Mouse (Mus musculus): ENCODE data around the gene Gm12845. TPM values are rescaled to one million over a fixed set of nuclear protein-coding genes. Genes with fewer than 3 reads are reported as not detected.
"Not testable (repeated sequence)": the region's sequence is repeated elsewhere in the genome, so short reads cannot be mapped to it uniquely, and the experiment has no call there.

Gene Gm12845
- polyA plus RNA-seq, 1 experiment from 2014 or later = not detected

DNA sequence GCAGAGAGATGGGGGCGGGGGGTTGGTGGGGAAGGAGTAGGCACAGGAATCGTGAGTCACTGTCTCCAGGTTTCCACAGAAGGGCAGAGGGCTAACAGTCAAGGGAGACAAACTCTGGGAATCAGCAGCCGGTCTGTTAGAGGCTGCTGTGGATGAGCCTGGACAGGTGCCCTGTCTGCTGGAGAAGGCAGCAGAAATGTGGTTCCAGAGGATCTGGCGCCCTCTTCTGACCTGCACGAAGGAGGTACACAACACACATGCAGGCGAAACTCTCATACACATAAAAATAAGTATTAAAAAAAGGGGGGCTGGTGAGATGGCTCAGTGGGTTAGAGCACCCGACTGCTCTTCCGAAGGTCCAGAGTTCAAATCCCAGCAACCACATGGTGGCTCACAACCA is 13.3 kb downstream of the Gm12845 start:
- WGBS = 43% methylated on average over 8 of the region's 8 CpGs
- no peak overlapping the region for H3K9ac ChIP-seq (ENCODE audit: low read depth, low read length)
- no peaks in the 10 kb centered on the region for H3K4me1 ChIP-seq (replicated peaks; ENCODE audit: control insufficient read depth, insufficient read depth, low read length)
- ATAC-seq = no peak
- no peaks in the 10 kb centered on the region for H3K9me3 ChIP-seq (ENCODE audit: control insufficient read depth)
- no peaks in the 10 kb centered on the region for H3K36me3 ChIP-seq (ENCODE audit: control insufficient read depth, insufficient read depth)
- H3K4me3 ChIP-seq (ENCODE audit: low read depth, low read length) = no peak overlapping the region
- no peak overlapping the region for H3K27ac ChIP-seq (ENCODE audit: low read depth, low read length)
- no peak overlapping the region for H3K4me2 ChIP-seq (replicated peaks; ENCODE audit: low read depth)
- TF ChIP-seq CTCF (IDR thresholded peaks at IDR 0.05; ENCODE audit: low read depth) = peak; percentile 73
- no peaks in the 10 kb centered on the region for H3K27me3 ChIP-seq (replicated peaks; ENCODE audit: control insufficient read depth, insufficient read depth, low read length)

DNA sequence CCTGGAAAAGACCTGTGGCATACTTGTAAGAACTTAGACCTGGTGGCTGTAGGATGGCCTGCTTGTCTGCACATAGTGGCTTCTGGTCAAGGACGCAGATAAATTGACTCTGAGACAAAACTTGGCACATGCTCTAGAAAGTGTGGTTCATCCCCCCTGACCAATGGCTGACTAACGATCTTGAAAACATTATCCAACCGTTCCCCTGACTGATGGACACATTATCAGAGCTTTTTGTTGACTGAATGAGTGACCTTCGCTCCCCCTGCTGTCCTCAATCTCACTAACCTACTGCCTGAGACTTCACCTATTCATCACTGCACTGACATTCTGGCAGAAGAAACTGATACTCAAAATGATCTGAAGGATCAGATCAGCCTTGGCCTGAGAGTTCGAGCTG is 28.3 kb downstream of the Gm12845 start:
- not testable (repeated sequence) for ATAC-seq; H3K9me3 ChIP-seq (ENCODE audit: control insufficient read depth); H3K4me2 ChIP-seq (replicated peaks; ENCODE audit: low read depth); H3K4me1 ChIP-seq (replicated peaks; ENCODE audit: control insufficient read depth, insufficient read depth, low read length); H3K4me3 ChIP-seq (ENCODE audit: low read depth, low read length); H3K9ac ChIP-seq (ENCODE audit: low read depth, low read length); H3K36me3 ChIP-seq (ENCODE audit: control insufficient read depth, insufficient read depth); H3K27me3 ChIP-seq (replicated peaks; ENCODE audit: control insufficient read depth, insufficient read depth, low read length); H3K27ac ChIP-seq (ENCODE audit: low read depth, low read length)
- 40% methylated on average over 5 of the region's 5 CpGs for WGBS

DNA sequence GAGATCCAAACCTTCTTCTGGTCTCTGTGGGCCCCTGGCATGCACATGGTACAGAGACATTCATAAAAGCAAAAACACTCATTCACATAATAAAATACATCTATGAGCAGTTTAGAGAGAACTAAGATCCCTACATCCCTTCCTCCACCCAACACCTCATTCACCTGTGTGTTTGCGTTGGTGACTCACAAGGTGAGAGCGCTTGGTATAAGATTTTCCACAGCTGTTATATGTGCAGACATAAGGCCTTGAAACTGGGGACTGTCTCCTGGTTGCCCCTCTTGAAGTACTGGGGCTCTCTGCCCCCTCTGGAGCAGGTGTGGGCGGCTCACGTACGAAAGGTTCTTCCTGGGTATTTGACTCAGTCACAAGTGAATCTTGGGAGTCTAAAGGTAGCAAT is 35.9 kb downstream of the Gm12845 start:
- H3K27ac ChIP-seq (ENCODE audit: low read depth, low read length) = no peak overlapping the region
- no peaks in the 10 kb centered on the region for H3K27me3 ChIP-seq (replicated peaks; ENCODE audit: control insufficient read depth, insufficient read depth, low read length)
- 85% methylated on average over 5 of the region's 5 CpGs for WGBS
- no peak overlapping the region for H3K4me2 ChIP-seq (replicated peaks; ENCODE audit: low read depth)
- no peak overlapping the region for H3K4me3 ChIP-seq (ENCODE audit: low read depth, low read length)
- no peaks in the 10 kb centered on the region for H3K9me3 ChIP-seq (ENCODE audit: control insufficient read depth)
- TF ChIP-seq CTCF (IDR thresholded peaks at IDR 0.05; ENCODE audit: low read depth) = no peak
- no peak for ATAC-seq
- H3K4me1 ChIP-seq (replicated peaks; ENCODE audit: control insufficient read depth, insufficient read depth, low read length) = no peaks in the 10 kb centered on the region
- H3K9ac ChIP-seq (ENCODE audit: low read depth, low read length) = no peak overlapping the region
- H3K36me3 ChIP-seq (ENCODE audit: control insufficient read depth, insufficient read depth) = no peaks in the 10 kb centered on the region

DNA sequence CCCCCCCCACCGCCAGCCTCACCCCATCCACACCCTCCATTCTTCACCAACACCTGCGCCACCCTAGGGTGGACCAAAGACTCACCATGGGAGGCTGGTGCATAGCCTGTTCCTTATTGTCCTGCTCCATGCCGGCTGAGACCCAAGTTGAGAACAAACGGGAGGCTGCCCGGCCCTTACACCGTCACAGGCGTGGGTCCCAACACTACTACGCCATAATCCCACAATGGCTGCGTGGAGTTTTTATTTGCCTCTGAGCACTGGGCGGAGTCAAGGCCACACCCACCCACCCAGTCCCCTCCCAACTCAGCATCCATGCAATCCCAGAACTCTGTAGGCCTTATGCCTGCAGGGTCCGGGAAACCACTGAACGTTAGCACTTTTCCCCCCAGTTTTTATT is 41.2 kb downstream of the Gm12845 start, which contains the start of gene Klf17:
TSS of gene Klf17 (minus strand) at position 233 of the 400 bp plus-strand sequence.
- H3K9ac ChIP-seq (ENCODE audit: low read depth, low read length) = no peak within 1 kb of the TSS
- H3K27me3 ChIP-seq (replicated peaks; ENCODE audit: control insufficient read depth, insufficient read depth, low read length) = no peaks in the 10 kb centered on the region
- H3K4me2 ChIP-seq (replicated peaks; ENCODE audit: low read depth) = no peak within 1 kb of the TSS
- ATAC-seq = no peak
- H3K9me3 ChIP-seq (ENCODE audit: control insufficient read depth) = no peaks in the 10 kb centered on the region
- H3K4me3 ChIP-seq (ENCODE audit: low read depth, low read length) = no peak within 1 kb of the TSS
- H3K4me1 ChIP-seq (replicated peaks; ENCODE audit: control insufficient read depth, insufficient read depth, low read length) = no peaks in the 10 kb centered on the region
- H3K36me3 ChIP-seq (ENCODE audit: control insufficient read depth, insufficient read depth) = no peaks in the 10 kb centered on the region
- TF ChIP-seq CTCF (IDR thresholded peaks at IDR 0.05; ENCODE audit: low read depth) = no peak
- 78% methylated on average over 11 of the region's 12 CpGs for WGBS
- H3K27ac ChIP-seq (ENCODE audit: low read depth, low read length) = no peak within 1 kb of the TSS

DNA sequence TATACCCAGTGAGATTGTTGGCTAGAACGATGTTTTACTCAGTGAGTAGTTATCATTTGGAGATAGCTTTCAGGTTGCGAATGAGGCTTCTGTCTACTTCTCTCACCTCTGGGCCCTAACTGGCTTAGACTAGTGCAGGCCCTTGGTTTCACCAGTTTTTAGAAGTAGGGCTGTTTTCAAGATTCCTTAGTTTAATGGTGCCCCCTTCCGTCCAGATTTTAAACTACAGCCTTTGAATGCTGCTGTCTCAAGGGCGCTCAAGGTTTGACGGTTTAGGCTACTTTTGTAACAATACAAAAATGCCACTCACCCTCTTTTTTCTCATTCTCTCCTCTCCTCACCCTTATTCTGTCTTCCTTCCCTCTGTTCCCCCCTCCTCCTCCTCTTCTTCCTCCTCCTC is 46.7 kb downstream of the Gm12845 start:
- Histone ChIP-seq H3K36me3 (ENCODE audit: control insufficient read depth, insufficient read depth) (no peaks in the 10 kb centered on the region), H3K9ac (ENCODE audit: low read depth, low read length) (no peak overlapping the region), H3K27ac (ENCODE audit: low read depth, low read length) (no peak overlapping the region), H3K4me1 (replicated peaks; ENCODE audit: control insufficient read depth, insufficient read depth, low read length) (no peaks in the 10 kb centered on the region), H3K4me3 (ENCODE audit: low read depth, low read length) (no peak overlapping the region), H3K9me3 (ENCODE audit: control insufficient read depth) (no peaks in the 10 kb centered on the region), H3K4me2 (replicated peaks; ENCODE audit: low read depth) (no peak overlapping the region), H3K27me3 (replicated peaks; ENCODE audit: control insufficient read depth, insufficient read depth, low read length) (no peaks in the 10 kb centered on the region)
- 17% methylated on average over 5 of the region's 5 CpGs for WGBS
- peak; percentile 74 for TF ChIP-seq CTCF (IDR thresholded peaks at IDR 0.05; ENCODE audit: low read depth)
- ATAC-seq = no peak

DNA sequence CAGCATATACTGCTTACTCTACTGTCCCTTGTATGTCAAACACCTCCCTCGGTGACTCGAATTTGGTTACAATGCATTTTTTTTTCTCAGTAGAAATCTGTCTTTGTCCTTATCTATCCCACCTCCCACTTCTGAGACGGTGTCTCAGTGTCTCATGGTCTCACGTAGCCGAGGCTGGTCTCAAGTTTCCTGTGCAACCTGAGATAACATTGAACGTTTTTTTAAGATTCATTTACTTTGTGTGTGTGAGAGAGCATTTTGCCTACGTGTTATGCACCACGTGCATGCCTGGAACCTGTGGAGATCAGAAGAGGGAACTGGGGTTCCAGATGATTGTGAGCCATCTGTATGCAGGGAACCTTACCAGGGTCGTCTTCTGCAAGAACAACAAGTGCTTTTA is 48.7 kb downstream of the Gm12845 start:
- no peaks in the 10 kb centered on the region for H3K27me3 ChIP-seq (replicated peaks; ENCODE audit: control insufficient read depth, insufficient read depth, low read length)
- no peak overlapping the region for H3K9ac ChIP-seq (ENCODE audit: low read depth, low read length)
- no peaks in the 10 kb centered on the region for H3K36me3 ChIP-seq (ENCODE audit: control insufficient read depth, insufficient read depth)
- no peak overlapping the region for H3K4me3 ChIP-seq (ENCODE audit: low read depth, low read length)
- WGBS = 48% methylated on average over 9 of the region's 9 CpGs
- ATAC-seq = no peak
- no peak overlapping the region for H3K27ac ChIP-seq (ENCODE audit: low read depth, low read length)
- no peak for TF ChIP-seq CTCF (IDR thresholded peaks at IDR 0.05; ENCODE audit: low read depth)
- no peak overlapping the region for H3K4me2 ChIP-seq (replicated peaks; ENCODE audit: low read depth)
- H3K9me3 ChIP-seq (ENCODE audit: control insufficient read depth) = no peaks in the 10 kb centered on the region
- H3K4me1 ChIP-seq (replicated peaks; ENCODE audit: control insufficient read depth, insufficient read depth, low read length) = no peaks in the 10 kb centered on the region

Other genes starting within 250 kb of the Gm12845 start
- gene Rnf220, start 227.4 kb upstream of the Gm12845 start, polyA plus RNA-seq (2015; fragmentation: Nextera tagmentation; extraction: Ambion mirVana) = 35.6 and 35.9 TPM in 2 replicates
- gene Eri3, start 174.0 kb upstream of the Gm12845 start, polyA plus RNA-seq (2015; fragmentation: Nextera tagmentation; extraction: Ambion mirVana) = 46.3 and 54.7 TPM in 2 replicates
- gene Dmap1, start 42.1 kb upstream of the Gm12845 start, polyA plus RNA-seq (2015; fragmentation: Nextera tagmentation; extraction: Ambion mirVana) = 22.1 and 22.7 TPM in 2 replicates
- not detected in 2 replicates for gene Klf17, start 41.2 kb downstream of the Gm12845 start, polyA plus RNA-seq (2015; fragmentation: Nextera tagmentation; extraction: Ambion mirVana)
- 4.9 and 5.8 TPM in 2 replicates for gene Slc6a9, start 110.1 kb downstream of the Gm12845 start, polyA plus RNA-seq (2015; fragmentation: Nextera tagmentation; extraction: Ambion mirVana)
- gene Ccdc24, start 148.1 kb downstream of the Gm12845 start, polyA plus RNA-seq (2015; fragmentation: Nextera tagmentation; extraction: Ambion mirVana) = 0.64 and 0.80 TPM in 2 replicates
- gene B4galt2, start 159.1 kb downstream of the Gm12845 start, polyA plus RNA-seq (2015; fragmentation: Nextera tagmentation; extraction: Ambion mirVana) = 8.7 and 8.9 TPM in 2 replicates
- gene Atp6v0b, start 162.9 kb downstream of the Gm12845 start, polyA plus RNA-seq (2015; fragmentation: Nextera tagmentation; extraction: Ambion mirVana) = 441 and 442 TPM in 2 replicates
- gene Dph2, start 167.6 kb downstream of the Gm12845 start, polyA plus RNA-seq (2015; fragmentation: Nextera tagmentation; extraction: Ambion mirVana) = 5.0 and 5.5 TPM in 2 replicates
- gene Ipo13, start 190.6 kb downstream of the Gm12845 start, polyA plus RNA-seq (2015; fragmentation: Nextera tagmentation; extraction: Ambion mirVana) = 15.8 and 18.2 TPM in 2 replicates
- 1.2 and 1.3 TPM in 2 replicates for gene Artn, start 205.4 kb downstream of the Gm12845 start, polyA plus RNA-seq (2015; fragmentation: Nextera tagmentation; extraction: Ambion mirVana)

All from intestine, postnatal 0 days (tissue).